11 mouse cellular contexts compared by ENCODE assay signal in the genomic region with DNA sequence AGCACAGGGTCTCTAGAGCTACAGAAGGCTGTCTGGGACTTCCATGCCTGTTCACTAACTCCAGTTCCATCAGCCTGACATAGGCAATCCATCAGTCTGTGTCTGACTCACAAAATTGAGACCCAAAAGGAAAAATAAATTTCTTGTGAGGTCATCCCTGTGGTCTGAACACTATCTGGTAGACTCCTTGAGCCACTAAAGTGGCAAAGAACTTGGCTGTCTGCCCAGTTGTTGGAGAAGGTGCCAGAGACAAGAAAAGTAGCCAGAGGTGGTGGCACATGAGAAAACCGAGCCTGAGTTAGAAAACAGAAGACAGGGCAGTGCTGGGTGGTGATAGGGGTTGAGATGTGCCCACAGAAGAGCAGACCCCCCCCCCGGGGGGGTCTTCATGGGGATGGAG.
A peak's percentile ranks its signal among the peaks of the same experiment; 100 is the strongest.
DNase-seq lines count a peak whose midpoint lies in the region; ATAC-seq and TF ChIP-seq lines count a peak whose summit lies in the region.
"Had no signal": no experiment of that assay in that cellular context is flagged by ENCODE, and none has a peak within 500 bp of the region (broad histone marks: within the 10 kb centered on the region; RNA-seq: fewer than 3 reads in every experiment).

No protein-coding gene starts in this region.

- H3K36me3 ChIP-seq in forebrain, embryonic 15.5 days: no peaks in the 10 kb centered on the region
- H3K36me3 ChIP-seq in intestine, embryonic 15.5 days: no peaks in the 10 kb centered on the region

- ATAC-seq in forebrain, embryonic 15.5 days (replicated peaks): no peak
- no peak for ATAC-seq in intestine, embryonic 15.5 days
- ATAC-seq: forebrain, postnatal 0 days; liver, postnatal 0 days had no signal

- H3K9me3 ChIP-seq in forebrain, embryonic 15.5 days: no peaks in the 10 kb centered on the region
- H3K9me3 ChIP-seq in intestine, embryonic 15.5 days: no peaks in the 10 kb centered on the region

- H3K4me3 ChIP-seq in gastrocnemius, adult 2 months: no peak overlapping the region
- no peak overlapping the region for H3K4me3 ChIP-seq in forebrain, embryonic 15.5 days
- no peak overlapping the region for H3K4me3 ChIP-seq in intestine, embryonic 15.5 days (replicated peaks)
- H3K4me3 ChIP-seq: left cerebral cortex, adult 2 months had no signal

- intact Hi-C loops in left cerebral cortex, postnatal 4 days (cut with DNase I): no loop called here
- intact Hi-C loops in gastrocnemius, adult 2 months (cut with DNase I): loop anchor here (10.0 kb wide), 1 partner anchor 573 kb away; no protein-coding TSS in a partner anchor
- intact Hi-C loops in heart, postnatal 10 days (cut with DNase I): loop anchor here (10.0 kb wide), 1 partner anchor 573 kb away; no protein-coding TSS in a partner anchor

- no peak overlapping the region for H3K4me2 ChIP-seq in forebrain, embryonic 15.5 days (replicated peaks)
- no peak overlapping the region for H3K4me2 ChIP-seq in intestine, embryonic 15.5 days (replicated peaks)

- peak; percentile 36 for DNase-seq in left cerebral cortex, postnatal 4 days
- no peak for DNase-seq in left cerebral cortex, adult 18-20 months (ENCODE audit: low spot score in 2 of 2)
- peak; percentile 59 for DNase-seq in gastrocnemius, adult 2 months
- peak; percentile 53 to 55 for DNase-seq in heart, postnatal 10 days
- peak; percentile 43 for DNase-seq in skeletal muscle tissue, adult 2 months (ENCODE audit: low read depth, low spot score)
- DNase-seq in cerebellum, adult 11 months: no peak
- DNase-seq: forebrain, postnatal 0 days; liver, postnatal 0 days had no signal

- H3K27ac ChIP-seq in gastrocnemius, adult 2 months: peak overlapping the region; percentile 76
- no peak overlapping the region for H3K27ac ChIP-seq in forebrain, embryonic 15.5 days (replicated peaks)
- H3K27ac ChIP-seq in intestine, embryonic 15.5 days: no peak overlapping the region
- H3K27ac ChIP-seq: left cerebral cortex, adult 2 months had no signal

- 49% methylated on average over 2 of the region's 2 CpGs for WGBS in forebrain, embryonic 15.5 days
- 62% methylated on average over 2 of the region's 2 CpGs for WGBS in intestine, embryonic 15.5 days

- H3K9ac ChIP-seq in forebrain, embryonic 15.5 days (replicated peaks): no peak overlapping the region
- no peak overlapping the region for H3K9ac ChIP-seq in intestine, embryonic 15.5 days
- H3K9ac ChIP-seq: forebrain, postnatal 0 days; liver, postnatal 0 days had no signal

- TF ChIP-seq CTCF in gastrocnemius, adult 2 months (IDR thresholded peaks at IDR 0.05): no peak

- no peaks in the 10 kb centered on the region for H3K27me3 ChIP-seq in forebrain, embryonic 15.5 days
- no peaks in the 10 kb centered on the region for H3K27me3 ChIP-seq in intestine, embryonic 15.5 days (replicated peaks)

- H3K4me1 ChIP-seq in forebrain, embryonic 15.5 days: no peaks in the 10 kb centered on the region
- no peaks in the 10 kb centered on the region for H3K4me1 ChIP-seq in intestine, embryonic 15.5 days (replicated peaks)

Comparison
In these comparisons a context has a peak if more than half of its experiments do, and no peak if none do; other contexts are left out.
1. DNase-seq: peak in left cerebral cortex, postnatal 4 days (single experiment), gastrocnemius, adult 2 months (single experiment), heart, postnatal 10 days (2 of 2) and skeletal muscle tissue, adult 2 months (single experiment); none in left cerebral cortex, adult 18-20 months (0 of 2) and cerebellum, adult 11 months (single experiment).